Mouse (Mus musculus) testis, adult 2 months (tissue): ENCODE measurements around the gene Lgi4.

Experiments
- CTCF ChIP-seq: fragments of 200-500 bp; IDR thresholded peaks from 2 replicates; pipeline ENCODE4 v1.5.1; 2012; ENCODE audit warnings: low read depth, mild to moderate bottlenecking, inconsistent platforms, low read length, moderate library complexity; ENCODE audit not compliant: control insufficient read depth, insufficient read depth, insufficient replicate concordance
- POLR2A ChIP-seq: fragments of 200-500 bp; IDR thresholded peaks from 2 replicates; pipeline ENCODE4 v1.6.1; 2012; ENCODE audit warnings: low read depth, mild to moderate bottlenecking, inconsistent platforms, low read length, moderate library complexity; ENCODE audit not compliant: control insufficient read depth

GRCm38 (mm10) chr7:31098697-31099611 is 39.8 kb downstream of the Lgi4 start:
- TF ChIP-seq CTCF (peak; percentile 41; the same call in 1 of the 2 replicates), POLR2A (no peak)
